Mouse (Mus musculus): ENCODE results near the gene Nudt9.
"Not testable (repeated sequence)": the region's sequence is repeated elsewhere in the genome, so short reads cannot be mapped to it uniquely, and the experiment has no call there.

DNA sequence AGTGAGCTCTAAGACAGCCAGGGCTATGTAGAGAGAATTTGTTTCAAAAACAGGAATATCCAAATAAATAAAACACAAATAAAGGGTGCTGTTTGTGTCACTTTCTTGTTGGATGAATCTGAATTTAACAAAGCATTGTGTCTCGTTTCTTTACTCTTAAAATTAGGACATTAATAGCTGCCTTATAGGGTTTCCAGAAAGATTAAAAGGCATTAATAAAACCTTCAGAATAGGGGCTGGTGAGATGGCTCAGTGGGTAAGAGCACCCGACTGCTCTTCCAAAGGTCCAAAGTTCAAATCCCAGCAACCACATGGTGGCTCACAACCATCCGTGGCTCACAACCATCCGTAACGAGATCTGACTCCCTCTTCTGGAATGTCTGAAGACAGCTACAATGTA, 21.9 kb upstream of the Nudt9 start:
- TF ChIP-seq CTCF, EP300 (IDR thresholded peaks at IDR 0.05): not testable (repeated sequence)
